Mouse (Mus musculus): ENCODE results near the gene Vwa5b2.

DNA sequence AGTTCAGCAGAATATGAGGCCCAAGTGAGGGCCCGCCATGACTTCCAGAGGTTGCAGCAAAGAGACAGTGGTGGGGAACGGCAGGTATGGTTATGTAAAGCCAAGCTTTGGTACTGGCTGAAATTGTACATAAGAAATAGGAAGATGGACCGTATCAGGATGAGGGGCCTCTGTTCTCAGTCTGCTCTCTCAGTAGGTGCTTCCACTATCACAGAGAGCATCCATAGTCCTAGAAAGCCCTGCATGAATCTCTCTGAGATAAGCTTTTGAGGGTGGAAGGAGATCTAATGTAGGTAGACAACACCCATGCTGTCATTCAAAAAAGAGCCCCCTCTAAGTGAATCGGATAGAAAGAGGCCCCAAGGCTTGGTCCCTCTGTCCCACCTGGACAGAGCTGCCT lies 6.5 kb downstream of the Vwa5b2 start:
- TF ChIP-seq CTCF (IDR thresholded peaks at IDR 0.05; ENCODE audit: insufficient read depth, low read depth, low read length) (no peak), POLR2A (IDR thresholded peaks at IDR 0.05; ENCODE audit: insufficient read depth, low read depth, low read length) (no peak)
